Mouse (Mus musculus): Measurements from ENCODE around the gene Fam104a.

DNA sequence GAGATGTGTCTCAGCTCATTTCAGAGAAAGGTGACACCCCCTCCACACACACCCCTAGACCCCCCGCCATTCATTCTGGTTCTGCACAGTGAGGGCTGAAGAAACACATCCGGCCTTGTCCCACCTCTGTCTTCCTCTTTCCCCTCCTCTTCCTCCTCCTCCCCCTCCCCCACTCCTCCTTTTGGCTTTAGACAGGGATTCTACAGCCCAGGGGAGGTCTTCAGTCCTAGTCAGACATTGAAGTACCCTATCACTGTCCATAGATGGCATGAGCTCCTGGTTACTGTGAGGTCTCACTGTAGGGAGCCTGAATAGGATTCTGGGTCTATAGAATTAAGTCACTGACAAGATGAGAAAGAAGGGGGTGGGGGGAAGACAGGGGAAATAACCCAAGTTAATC, 63.0 kb downstream of the Fam104a start:
- TF ChIP-seq CTCF (IDR thresholded peaks at IDR 0.05 in 2 of 3, conservative IDR thresholded peaks at IDR 0.05 in 1 of 3; ENCODE audit: control insufficient read depth in 1 of 3, insufficient read depth in 1 of 3, low read depth in 2 of 3, low read length in 3 of 3, poor library complexity in 1 of 3, severe bottlenecking in 1 of 3) (no peak), MYC (IDR thresholded peaks at IDR 0.05; ENCODE audit: low read depth, low read length) (no peak), POLR2A (IDR thresholded peaks at IDR 0.05; ENCODE audit: control insufficient read depth in 1 of 2, insufficient read depth in 1 of 2, low read depth in 1 of 2, low read length in 2 of 2, poor library complexity in 1 of 2) (no peak), TCF12 (IDR thresholded peaks at IDR 0.05; ENCODE audit: low read depth, low read length) (no peak), GATA1 (IDR thresholded peaks at IDR 0.05; ENCODE audit: low read depth, low read length) (no peak), ZC3H11A (IDR thresholded peaks at IDR 0.05; ENCODE audit: low read depth, low read length) (no peak), ETS1 (IDR thresholded peaks at IDR 0.05; ENCODE audit: low read depth, low read length) (no peak), MAX (IDR thresholded peaks at IDR 0.05; ENCODE audit: low read length) (no peak), RAD21 (IDR thresholded peaks at IDR 0.05; ENCODE audit: low read depth, low read length) (no peak), ELF1 (IDR thresholded peaks at IDR 0.05; ENCODE audit: low read depth, low read length) (no peak), SMC3 (IDR thresholded peaks at IDR 0.05; ENCODE audit: low read depth, low read length) (no peak), USF1 (IDR thresholded peaks at IDR 0.05; ENCODE audit: low read depth, low read length) (no peak)

All from MEL (cell line).